Mouse (Mus musculus) left cerebral cortex, postnatal 25 days (tissue): ENCODE measurements around the gene Nfkb2. TPM values are rescaled to one million over a fixed set of nuclear protein-coding genes. Genes with fewer than 3 reads are reported as not detected.

Experiments
- microRNA-seq, 2 experiments: library from miRNA; unstranded; fragments of <30 nt; microRNA quantifications; one replicate each; pipeline ENCODE4 v1.2.0; 2022
- total RNA-seq, 2 experiments: library from RNA; stranded (reverse); gene quantifications; 2 replicates each; pipeline ENCODE4 v1.2.3; 2021

The Nfkb2 gene
- total RNA-seq, 2 experiments from 2014 or later = 2.4 to 3.0 TPM

Small RNA genes lying within 50 kb of the gene (microRNA-seq; reads per million reads assigned to microRNA genes)
- 2.7 to 5.4 reads per million in 2 experiments for gene Mir146b

Other genes with a start within 250 kb of the Nfkb2 start
- 10 to 100 TPM; 40.1 to 41.8 TPM for gene Nolc1, start 228.5 kb upstream of the Nfkb2 start, total RNA-seq
- gene Elovl3, start 172.4 kb upstream of the Nfkb2 start, total RNA-seq = not detected
- gene Pitx3, start 156.0 kb upstream of the Nfkb2 start, total RNA-seq = not detected
- gene Gbf1, start 151.8 kb upstream of the Nfkb2 start, total RNA-seq = 10 to 100 TPM; 87.4 to 98.2 TPM
- gene Psd, start 22.8 kb downstream of the Nfkb2 start, total RNA-seq = 100 to 1,000 TPM; 588 to 629 TPM
- gene Fbxl15, start 23.9 kb downstream of the Nfkb2 start, total RNA-seq = 10 to 100 TPM; 28.6 to 29.0 TPM
- gene Cuedc2, start 34.4 kb downstream of the Nfkb2 start, total RNA-seq = 100 to 1,000 TPM; 174 to 185 TPM
- 10 to 100 TPM; 24.1 to 28.1 TPM for gene Mfsd13a, start 36.8 kb downstream of the Nfkb2 start, total RNA-seq
- gene 2310034G01Rik, start 46.0 kb downstream of the Nfkb2 start, total RNA-seq = 1 to 10 TPM in 1 of 2 experiments, under 1 TPM in 1; 0.94 to 1.2 TPM
- gene Actr1a, start 91.4 kb downstream of the Nfkb2 start, total RNA-seq = 100 to 1,000 TPM; 187 to 190 TPM
- 10 to 100 TPM; 16.8 to 21.0 TPM for gene Sufu, start 92.6 kb downstream of the Nfkb2 start, total RNA-seq
- gene Trim8, start 197.4 kb downstream of the Nfkb2 start, total RNA-seq = 100 to 1,000 TPM; 114 to 116 TPM